Mouse (Mus musculus): ENCODE results near the gene Zfp366.

Zfp366 gene

DNA sequence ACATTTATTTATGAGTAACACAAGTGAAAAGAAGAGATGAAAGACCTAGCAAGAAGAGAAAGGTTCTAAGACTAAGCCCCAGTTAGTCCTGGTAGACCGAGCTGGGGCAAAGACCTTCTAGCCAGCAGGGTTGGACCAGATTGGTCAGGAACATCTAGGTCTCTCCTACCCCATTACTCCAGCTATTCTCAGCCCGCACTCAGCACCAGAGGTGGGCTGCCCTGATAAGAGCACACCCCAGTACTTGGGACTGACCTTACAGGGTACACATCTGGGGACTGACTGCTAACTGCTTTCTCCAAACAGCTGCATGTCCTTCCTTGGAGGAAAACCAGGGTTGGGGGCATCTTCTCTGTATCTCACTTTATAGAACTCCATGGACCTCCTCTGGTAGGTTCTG, 66.2 kb downstream of the Zfp366 start:
- DNase-seq (ENCODE audit: low spot score in 2 of 2), result no peak

DNA sequence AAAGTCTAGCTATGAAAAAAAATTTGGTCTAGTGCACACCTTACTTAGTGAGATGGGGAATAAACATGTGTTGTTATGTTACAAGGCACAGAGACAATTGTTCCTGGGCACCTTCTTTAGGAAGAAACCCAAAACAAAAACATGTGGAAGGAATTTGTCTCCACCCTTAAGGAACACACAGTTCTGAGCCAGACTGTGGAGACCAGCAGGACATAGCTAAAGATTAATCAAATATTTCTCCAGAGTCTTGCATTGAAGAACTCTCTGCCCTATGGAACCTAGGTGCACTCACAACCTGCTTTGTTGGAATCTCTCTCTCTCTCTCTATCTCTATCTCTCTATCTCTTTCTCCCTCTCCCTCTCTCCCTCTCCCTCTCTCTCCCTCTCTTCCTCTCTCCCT, 69.6 kb downstream of the Zfp366 start:
- DNase-seq (ENCODE audit: low spot score in 2 of 2), result no peak

DNA sequence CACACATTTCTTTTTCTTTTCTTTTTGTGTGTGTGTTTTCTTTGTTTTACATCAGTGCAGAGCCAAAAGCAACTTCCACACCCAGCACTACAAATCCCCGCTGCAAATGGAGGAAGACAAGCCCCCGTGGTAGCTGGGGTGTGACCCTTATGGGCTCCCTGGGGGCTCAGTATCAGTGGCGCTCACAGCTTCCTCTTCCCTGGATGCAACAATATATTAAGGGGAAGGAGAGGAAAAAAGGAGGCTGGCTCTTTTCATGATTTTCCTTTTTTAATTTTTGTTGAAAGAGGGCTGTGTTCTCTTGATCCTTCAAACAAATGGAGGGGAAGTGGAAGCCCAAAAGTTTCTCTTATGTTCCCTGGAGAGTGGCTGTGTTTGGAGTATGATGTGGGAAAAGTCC, 70.2 kb downstream of the Zfp366 start:
- DNase-seq (ENCODE audit: low spot score in 2 of 2), result no peak

DNA sequence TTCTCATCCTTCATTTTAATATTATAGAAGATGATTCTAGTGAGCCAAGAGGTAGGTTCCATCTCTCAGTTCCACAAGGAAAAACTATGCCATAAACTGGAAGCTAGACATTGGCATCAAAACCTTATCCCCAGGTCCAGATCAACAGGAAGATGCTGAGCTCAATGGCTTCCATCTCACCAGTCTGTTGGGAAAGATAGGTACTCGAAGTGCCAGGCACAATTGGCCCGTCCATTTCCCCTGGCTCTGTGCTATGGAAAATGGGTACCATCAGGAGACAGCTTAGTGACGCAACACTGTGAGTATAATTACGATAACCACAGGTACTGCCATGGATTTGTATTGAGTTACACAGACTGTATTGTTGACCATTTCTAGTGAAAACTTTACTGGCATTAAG, 72.3 kb downstream of the Zfp366 start:
- DNase-seq (ENCODE audit: low spot score in 2 of 2), result no peak

DNA sequence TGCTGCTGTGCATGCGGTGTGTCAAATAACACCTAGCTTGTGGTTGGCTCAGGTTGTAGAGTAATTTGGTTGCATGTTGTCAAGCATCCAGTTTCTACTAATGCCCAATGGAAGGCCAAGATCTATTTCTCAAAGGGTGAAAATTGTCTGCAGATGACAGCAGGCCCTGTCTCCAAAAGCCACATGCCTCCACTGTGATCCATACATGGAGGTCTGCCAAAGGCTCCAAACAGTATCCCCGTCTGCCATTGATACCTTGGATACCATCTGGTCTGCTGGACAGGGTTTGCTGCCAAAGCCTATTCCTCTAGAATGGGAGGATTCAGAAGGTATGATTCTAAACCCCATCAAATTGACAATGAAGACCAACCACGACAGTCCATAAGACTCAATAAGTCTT, 74.1 kb downstream of the Zfp366 start:
- no peak for DNase-seq (ENCODE audit: low spot score in 2 of 2)

DNA sequence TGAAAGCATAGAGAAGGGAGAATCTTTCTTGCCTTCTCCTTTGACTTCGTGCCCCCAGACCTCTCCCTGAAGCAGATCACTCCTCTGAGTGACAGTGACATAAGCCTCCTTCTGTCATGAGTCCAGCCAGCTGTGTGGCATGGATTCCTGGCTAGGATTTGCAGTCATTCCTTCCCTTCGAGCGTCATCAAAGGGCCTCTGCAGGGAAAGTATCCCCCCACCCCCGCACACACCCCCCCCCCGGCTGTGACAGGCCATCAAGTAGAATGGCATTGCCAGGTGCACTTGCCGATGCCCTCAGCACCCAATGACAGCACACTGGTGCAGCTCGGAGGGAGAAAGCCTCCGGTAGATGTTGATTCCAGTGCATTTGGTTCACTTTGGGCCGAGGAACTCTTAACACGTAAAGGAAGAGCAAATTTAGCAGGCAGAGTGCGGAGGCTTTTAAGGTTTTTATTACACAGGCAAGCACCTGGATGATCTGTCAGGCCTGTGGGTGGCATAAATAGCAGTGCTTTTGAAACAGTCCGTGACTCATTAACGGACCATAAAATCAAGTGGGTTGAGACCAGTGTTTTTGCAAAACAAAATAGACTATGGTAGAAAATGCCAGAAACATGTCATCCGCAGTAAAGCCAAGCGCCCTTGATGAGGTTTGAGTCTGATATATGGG, 75.0 kb downstream of the Zfp366 start:
- DNase-seq (ENCODE audit: low spot score in 2 of 2), result no peak

DNA sequence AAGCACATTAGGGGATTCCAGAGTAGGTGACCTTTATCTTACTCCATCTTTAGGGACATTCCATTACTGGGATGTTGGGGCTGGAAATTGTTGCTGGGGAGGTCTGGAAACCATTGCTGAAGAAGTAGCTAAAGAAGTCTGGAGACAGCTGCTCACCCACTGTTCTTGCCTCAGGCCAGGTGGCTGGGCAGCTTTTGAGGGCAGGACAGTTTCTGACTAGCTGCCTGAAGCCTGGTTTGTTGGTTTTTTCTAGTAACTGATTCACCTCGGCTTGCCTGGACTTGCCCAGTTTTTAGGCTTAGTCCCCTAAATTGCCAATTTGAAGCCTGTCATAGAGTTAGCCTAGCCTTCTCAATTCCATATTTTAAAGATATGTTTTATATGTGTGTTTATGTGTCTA, 77.8 kb downstream of the Zfp366 start:
- no peak for DNase-seq (ENCODE audit: low spot score in 2 of 2)

DNA sequence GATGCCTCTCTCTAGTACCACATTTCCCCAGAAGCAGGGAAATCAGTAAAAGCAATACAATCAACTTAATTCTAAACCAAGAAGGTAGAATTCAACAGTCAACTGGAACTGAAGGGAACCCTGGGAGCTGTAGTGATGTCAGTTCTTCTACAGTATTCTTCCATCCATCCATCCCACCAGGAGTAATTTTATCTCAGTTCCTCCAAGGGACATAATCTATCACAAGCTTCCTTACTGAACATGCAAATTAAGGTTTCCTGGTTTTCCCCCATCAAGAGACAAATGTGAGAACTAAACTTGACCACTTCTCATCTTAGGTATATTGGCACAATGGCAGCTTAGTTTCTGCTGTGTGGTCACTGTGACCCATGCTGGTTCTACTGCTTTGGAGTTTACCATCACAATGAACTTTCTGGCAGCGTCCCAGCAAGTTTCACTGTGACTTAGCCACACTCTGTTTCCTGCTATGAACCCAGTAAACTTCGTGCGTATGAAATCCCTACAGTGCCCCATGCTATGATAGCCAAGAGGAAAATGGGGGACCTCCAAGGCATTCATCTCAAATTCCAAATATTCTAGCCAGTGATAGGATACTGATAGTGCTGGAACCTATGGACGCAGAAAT, 78.6 kb downstream of the Zfp366 start:
- no peak for DNase-seq (ENCODE audit: low spot score in 2 of 2)

DNA sequence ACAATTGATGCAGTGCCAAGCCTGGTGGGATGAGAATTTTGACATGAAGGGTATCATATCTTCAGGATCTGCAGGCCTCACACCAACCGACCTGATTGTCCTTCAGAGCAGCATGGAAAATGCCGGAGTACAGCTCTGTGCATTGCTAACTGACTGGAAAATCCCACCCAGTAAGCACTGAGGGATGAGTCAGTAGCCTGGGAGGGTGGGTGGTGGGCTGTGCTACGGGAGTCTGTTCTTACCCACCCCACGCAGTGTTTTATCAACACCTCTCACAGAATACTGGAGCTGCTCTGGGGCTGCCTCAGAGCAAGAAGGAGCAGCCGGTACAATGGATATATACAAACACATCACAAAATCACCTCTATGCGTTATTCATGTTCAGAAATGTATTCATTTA, 79.9 kb downstream of the Zfp366 start:
- no peak for DNase-seq (ENCODE audit: low spot score in 2 of 2)

DNA sequence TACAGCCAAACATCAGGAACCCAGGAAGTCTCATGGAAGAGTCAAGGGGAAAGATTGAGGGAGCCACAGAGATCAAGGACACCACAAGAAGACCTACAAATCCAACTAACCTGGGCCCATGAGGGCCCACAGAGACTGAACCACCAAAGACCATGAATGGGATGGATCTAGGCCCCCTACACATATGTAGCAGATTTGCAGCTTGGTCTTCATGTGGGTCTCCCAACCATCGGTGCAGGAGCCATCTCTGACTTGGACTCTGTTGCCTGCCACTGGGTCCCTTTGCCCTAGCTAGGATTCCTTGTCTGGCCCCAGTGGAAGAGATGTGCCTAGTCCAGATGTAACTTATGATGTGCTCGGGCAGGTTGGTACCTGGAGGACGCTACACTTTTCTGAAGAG, 87.4 kb downstream of the Zfp366 start:
- DNase-seq (ENCODE audit: low spot score in 2 of 2), result no peak

DNA sequence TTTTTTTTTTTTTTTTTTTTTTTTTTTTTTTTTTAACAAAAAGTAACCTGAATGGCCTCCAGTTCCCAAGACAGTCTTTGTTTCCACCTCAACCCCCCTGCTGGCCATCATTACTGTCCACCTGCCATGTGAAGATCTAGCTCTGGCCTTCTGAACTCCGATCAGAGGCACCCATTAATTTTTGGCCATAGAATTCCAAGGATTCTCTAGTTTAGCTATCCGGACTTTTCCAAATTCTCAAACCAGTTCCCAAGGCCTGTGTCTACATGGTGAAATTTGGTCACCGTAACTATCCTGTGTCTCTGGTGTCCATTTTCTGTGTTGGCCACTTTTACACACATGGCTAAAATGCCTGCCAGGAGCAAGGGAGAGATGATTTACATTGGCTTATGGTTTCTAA, 92.9 kb downstream of the Zfp366 start:
- DNase-seq (ENCODE audit: low spot score in 2 of 2), result no peak

DNA sequence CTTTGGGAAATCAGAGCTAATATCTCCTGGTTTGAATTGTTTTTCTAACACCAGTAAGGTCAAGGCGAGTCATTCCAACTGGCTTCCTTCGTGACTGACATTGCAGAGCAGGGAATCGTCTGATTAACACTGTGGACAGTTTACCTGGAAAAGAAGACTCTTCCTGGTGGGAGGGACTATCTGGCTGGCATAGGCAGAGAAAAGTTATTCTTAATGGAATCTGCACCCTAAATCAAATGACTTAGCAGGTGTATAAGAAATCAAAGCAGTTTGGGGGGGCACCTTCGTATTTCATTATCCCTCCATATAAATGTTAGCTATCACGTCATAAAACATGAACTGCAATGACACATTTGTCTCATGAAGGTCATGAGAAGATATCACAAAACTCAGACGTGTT, 93.9 kb downstream of the Zfp366 start:
- no peak for DNase-seq (ENCODE audit: low spot score in 2 of 2)

DNA sequence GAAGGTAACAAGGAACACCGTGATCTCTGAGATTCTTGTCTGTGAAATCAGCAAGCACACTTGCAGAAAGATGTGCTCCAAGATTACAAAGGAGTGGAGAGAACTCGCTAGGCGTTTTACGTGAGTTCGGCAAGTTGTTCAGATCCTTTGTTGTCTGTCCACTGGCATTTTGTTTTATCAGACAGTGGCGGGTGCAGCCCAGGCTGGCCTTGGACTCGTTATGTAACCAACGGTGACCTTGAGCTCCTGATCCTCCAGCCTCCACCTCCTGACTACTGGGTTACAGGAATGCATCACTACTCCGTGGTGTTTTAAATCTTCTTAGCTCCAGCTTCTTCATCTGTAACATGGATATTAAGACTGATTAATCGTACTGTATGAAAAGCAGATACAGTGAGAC, 94.7 kb downstream of the Zfp366 start:
- DNase-seq (ENCODE audit: low spot score in 2 of 2), result no peak

DNA sequence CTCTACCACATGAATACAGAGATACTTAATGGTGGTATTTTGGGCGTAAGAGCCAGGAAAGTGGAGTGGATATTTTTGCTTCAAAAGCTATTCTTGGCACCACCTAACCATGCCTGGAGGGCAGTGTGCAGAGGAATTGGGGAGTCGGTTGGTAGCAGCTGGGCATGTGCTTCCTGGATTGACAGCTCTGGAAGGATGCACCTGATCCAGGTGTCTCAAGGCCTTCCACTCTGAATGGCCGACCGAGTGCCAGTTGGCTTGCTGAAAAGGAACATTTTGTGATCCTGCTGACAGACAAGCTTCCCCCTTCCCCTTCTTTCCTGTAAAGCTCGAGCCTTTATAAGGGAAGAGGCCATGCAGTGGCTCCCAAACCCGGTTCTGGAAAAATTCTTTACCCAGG, 98.3 kb downstream of the Zfp366 start:
- no peak for DNase-seq (ENCODE audit: low spot score in 2 of 2)

DNA sequence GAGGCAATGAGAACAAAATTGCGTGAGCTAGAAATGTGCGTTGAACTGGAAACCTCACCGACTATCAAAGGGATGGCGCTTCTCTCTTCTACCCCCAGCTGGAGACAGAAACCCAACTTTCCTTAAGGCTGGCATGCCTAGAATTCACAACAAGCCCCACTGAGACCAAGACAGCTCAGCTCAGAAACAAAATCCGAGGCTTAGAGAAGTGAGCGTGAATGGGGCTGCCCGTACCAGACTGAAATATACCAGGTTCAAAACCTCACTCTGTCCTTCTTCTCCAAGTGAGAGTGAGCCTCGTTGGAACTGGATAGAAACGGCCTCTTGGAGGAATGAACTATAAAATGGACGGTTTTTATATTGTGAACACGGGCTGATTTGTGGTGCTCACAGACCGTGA, 99.3 kb downstream of the Zfp366 start:
- DNase-seq (ENCODE audit: low spot score in 2 of 2), result no peak

DNA sequence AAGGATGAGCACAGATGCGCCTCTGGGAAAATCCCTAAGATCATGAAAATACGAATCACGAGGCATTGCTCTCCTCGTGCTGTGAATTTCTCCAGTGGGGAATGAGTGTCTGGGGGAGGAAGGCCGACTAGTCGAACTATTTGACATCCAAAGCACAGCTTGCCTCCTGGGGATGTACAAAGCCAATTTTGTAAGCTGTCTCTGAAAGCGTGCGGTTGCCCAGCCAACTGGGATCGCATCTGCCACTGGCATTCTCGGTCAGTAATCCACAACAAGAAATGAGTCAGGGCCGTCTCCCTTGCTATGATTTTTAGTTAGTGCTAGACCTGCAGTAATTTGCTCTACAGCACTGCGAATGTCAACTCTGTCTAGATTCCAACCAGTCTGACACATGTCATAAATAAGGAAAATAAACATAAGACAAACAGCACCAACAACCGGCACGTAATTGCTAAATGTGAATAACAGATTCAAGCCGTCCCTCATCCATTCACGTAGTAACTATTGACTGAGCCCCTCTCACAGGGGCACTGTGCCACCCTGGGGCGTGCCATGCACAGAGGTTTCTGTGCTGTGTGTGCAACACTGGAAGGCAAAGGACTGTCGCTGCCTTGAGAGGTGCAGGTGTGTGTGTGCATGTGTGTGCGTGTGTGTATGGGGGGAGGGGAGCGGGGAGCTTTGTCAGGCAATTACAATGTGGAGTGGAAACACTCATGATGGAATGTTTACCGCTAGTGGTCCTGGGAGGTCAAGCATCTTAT, 100.0 kb downstream of the Zfp366 start:
- DNase-seq (ENCODE audit: low spot score in 2 of 2), result peak; percentile 67 to 70

DNA sequence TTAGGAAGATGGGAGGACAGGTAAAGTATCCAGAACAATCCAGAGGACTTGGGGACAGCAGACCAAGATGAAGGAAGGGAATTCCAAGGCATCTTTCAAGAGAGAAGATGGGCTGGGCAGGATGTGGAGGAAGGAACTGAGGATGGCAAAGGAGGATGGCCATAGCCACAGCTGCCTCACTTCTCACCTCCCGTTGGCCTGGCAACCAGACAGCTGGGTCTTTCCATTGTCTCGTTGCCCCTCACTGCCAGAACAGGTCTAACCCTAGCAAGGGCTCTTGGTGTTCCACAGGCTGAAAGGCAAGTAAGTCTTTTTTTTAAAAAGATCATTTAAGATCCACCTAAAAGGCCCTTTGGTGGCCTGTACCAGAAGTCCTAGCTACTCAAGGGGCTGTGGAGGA, 100.6 kb downstream of the Zfp366 start:
- DNase-seq (ENCODE audit: low spot score in 2 of 2), result no peak

DNA sequence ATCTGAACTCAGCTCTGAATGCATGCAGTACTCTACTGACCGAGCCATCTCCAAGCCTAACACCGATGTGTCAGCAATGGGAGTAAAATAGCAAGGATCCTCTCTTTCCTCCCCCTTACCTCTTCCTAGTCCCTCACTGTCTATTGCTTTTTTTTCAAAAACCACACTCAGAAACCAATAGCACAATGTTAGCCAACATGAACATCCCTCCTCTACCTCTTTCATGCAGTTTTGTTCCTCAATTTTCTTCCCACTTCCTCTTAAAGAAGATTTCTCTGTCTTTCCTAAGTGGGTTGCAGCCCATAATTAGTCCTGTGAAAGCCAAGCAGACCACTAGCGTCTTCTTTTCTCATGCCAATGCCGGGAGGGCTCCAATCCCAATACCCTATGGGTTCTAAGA, 102.6 kb downstream of the Zfp366 start:
- no peak for DNase-seq (ENCODE audit: low spot score in 2 of 2)

DNA sequence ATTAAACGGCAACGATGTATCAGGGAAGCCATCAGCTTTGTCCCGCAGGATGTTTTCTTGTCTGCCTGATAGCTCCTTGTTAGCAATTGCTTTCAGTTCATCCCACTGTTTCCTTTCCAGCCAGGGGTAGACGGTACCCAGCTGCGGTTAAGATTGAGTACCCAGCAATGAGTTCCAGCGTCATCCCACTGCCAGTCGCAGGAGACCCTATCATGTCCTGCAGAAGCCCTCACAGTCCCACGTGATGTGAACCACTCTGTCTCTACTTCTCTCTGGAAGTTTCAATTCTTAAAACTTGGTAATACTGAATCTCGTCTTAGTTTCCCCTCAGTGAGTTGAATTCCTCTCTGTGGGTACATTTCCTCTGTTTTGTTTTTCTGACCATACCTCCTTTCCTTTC, 103.2 kb downstream of the Zfp366 start:
- no peak for DNase-seq (ENCODE audit: low spot score in 2 of 2)

DNA sequence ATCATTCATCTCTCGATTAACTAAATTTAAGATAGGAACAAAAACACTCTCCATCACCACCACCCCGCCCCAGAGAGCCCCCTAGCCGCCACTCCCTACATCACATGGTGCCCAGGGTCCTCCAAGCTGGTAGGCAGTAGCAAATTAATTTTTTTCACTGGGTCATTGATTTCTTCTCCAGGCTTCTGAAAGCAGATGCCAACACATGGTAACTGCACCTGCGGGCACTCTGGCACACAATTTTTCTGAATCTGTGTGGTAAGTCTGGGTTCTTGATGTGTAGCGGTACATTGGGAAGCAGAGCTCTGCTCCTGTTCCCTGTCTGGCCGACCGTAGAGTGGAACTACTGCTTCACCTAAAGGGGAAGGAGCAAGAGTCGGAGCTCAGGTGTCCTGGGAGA, 106.1 kb downstream of the Zfp366 start:
- no peak for DNase-seq (ENCODE audit: low spot score in 2 of 2)

DNA sequence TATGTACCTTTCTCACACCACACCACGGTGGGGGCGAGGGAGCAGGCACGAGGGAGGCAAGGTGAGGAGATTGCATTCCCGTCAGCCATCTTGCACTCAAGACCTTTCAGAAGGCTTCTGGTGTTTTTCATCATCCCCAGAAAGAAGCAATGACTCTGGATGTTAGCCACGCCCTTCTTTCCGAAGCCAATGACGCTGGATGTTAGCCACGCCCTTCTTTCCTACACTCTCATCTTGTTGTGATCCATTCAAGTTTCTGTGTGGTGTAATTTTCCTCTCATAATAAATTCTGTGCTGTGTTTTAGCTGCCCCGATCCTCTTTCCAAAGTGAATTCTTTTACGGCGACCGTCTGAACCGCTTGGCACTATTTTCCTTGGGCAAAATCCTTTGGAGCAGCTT, 109.6 kb downstream of the Zfp366 start:
- no peak for DNase-seq (ENCODE audit: low spot score in 2 of 2)

DNA sequence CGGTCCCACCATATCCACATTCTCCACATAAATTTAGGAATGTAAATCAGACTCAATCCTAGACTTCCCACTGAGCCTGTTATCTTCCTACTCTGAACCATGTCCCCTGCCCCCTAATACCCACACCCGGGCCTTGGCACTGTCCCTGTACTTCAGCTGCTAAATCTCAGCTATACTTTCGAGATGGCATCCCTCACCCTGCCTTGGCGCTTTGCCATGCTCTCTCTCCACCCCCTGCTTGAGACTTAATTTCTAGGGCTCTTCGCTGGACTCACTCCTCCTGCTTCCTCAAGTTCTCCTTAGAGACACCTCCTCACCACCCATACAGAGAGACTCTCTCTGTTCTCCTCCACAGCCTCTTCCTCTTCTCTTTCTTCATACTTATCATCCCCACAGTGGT, 115.3 kb downstream of the Zfp366 start:
- DNase-seq (ENCODE audit: low spot score in 2 of 2), result no peak

Data from frontal cortex, postnatal 10 days (tissue).